Mouse (Mus musculus) E14TG2a.4 (cell line): ENCODE measurements around the gene Onecut3.

ENCODE experiments used
- H3K27me3 ChIP-seq: 2 replicates; pipeline ENCODE4 v1.6.1; 2014; ENCODE audit warnings: low read length, control low read depth; ENCODE audit not compliant: insufficient read depth
- H3K36me3 ChIP-seq: 2 replicates; pipeline ENCODE4 v1.6.1; 2014; ENCODE audit warnings: low read length, control low read depth; ENCODE audit not compliant: insufficient read depth
- H3K4me1 ChIP-seq: replicated peaks from 2 replicates; pipeline ENCODE4 v1.6.1; 2014; ENCODE audit warnings: low read depth, low read length, control low read depth
- H3K4me3 ChIP-seq: replicated peaks from 2 replicates; pipeline ENCODE4 v1.5.1; 2014; ENCODE audit warnings: mild to moderate bottlenecking, low read length
- H3K9me3 ChIP-seq: 2 replicates; pipeline ENCODE4 v1.6.1; 2014; ENCODE audit warnings: low read length, control low read depth
- CTCF ChIP-seq: conservative IDR thresholded peaks from 2 replicates; pipeline ENCODE4 v1.5.1; 2014; ENCODE audit warnings: low read length
- NANOG ChIP-seq: IDR thresholded peaks from 2 replicates; pipeline ENCODE4 v1.6.1; 2014; ENCODE audit warnings: borderline replicate concordance, low read length, mixed read lengths
- POU5F1 ChIP-seq: IDR thresholded peaks from 2 replicates; pipeline ENCODE4 v1.6.1; 2014; ENCODE audit warnings: low read length, borderline replicate concordance

Gene Onecut3

DNA sequence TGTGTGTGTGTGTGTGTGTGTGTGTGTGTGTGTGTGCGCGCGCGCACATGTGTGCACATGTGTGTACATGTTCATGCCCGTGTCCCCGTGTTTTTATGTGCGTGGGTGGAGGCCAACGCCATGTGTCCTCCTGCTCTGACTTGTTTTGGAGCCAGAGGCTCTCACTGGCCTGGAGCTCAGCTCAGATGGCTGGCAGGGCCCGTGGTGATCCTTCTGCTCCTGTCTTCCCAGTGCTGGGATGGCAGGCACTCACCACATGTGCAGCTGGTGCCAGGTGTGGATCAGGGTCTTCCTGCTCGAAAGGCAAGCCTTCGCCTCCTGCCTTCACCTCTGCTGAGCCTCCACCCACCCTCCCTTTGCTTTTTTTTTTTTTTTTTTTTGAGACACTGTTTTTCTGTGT is 35.0 kb upstream of the Onecut3 start:
- peaks cover 40% of the 10 kb centered on the region for H3K4me1 ChIP-seq
- H3K27me3 ChIP-seq: peaks cover 31% of the 10 kb centered on the region
- H3K4me3 ChIP-seq: peak overlapping the region; percentile 66; the same call in 1 of the 2 replicates
- H3K9me3 ChIP-seq: no peaks in the 10 kb centered on the region
- H3K36me3 ChIP-seq: no peaks in the 10 kb centered on the region
- no peak for TF ChIP-seq CTCF
- no peak for TF ChIP-seq POU5F1
- TF ChIP-seq NANOG: no peak

DNA sequence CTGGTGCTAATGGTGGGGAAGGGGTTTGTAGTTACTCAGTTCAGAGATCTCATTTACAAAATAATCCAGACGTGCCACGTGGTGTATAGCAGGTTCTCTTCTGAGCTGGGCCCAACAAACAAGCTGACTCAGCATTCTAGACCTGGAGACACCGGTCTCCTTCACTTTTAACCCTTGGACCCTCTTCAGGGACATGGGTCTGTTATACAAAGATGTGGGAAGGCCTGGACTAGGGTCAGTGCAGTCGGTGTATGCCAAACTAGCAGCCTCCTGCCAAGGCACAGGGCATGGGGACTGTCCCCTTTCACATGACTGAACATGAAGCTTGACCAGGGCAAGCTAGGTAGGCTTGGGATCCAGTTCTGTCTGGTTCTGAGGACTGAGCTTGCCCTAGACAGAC is 34.3 kb upstream of the Onecut3 start:
- H3K9me3 ChIP-seq: no peaks in the 10 kb centered on the region
- no peaks in the 10 kb centered on the region for H3K36me3 ChIP-seq
- H3K4me1 ChIP-seq: peaks cover 47% of the 10 kb centered on the region
- TF ChIP-seq CTCF: no peak
- no peak for TF ChIP-seq NANOG
- no peak for TF ChIP-seq POU5F1
- H3K27me3 ChIP-seq: peaks cover 37% of the 10 kb centered on the region
- H3K4me3 ChIP-seq: no peak overlapping the region

DNA sequence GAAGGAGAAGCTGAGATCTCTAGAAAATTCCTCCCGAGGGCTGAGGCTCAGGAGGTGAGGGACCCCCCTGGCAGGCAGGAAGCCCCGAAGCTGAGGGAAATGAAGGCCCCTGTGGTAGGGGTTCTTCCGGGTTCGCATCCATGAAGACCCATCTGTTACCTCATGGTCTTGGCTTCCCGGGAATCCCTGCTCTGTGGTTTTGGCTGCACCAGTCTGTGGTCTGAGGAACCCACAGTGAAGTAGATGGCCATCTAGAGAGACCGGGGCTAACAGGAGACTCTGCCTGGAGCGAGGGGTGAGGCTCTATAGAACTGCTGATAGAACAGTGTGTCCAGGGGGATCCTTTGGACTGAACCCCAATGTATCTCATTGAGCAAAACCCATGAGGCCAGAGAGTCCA is 33.3 kb upstream of the Onecut3 start:
- Histone ChIP-seq H3K9me3 (no peaks in the 10 kb centered on the region), H3K4me1 (peaks cover 50% of the 10 kb centered on the region), H3K36me3 (no peaks in the 10 kb centered on the region), H3K27me3 (peaks cover 41% of the 10 kb centered on the region), H3K4me3 (no peak overlapping the region)
- TF ChIP-seq CTCF: no peak
- no peak for TF ChIP-seq POU5F1
- no peak for TF ChIP-seq NANOG

DNA sequence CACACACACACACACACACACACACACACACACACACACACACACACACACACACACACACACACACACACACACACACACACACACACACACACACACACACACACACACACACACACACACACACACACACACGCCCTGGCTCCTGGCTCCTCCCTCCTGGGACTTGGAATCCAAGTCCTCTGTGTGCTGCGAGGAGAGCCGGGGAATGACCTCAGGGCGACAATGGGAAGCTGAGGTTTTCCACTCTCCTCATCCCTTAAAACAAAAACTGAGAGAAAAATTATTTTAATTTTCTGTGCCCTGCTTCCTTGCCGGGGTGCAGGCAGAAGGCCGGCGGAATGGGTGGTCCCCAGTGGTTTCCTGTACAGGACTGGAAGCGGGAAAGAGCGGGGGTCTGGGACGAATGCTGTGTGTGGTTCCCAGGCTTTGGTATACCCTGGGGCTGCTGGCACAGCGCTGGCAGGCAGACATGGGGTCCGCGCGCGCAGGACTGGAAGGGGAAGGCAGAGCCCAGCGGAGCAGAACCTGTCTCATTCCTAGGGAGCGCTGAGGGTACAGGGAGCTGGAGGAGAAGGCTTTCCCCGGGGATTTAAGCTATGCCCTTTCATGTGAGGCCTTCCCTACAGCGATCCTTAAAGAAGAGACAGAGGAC is 30.1 kb upstream of the Onecut3 start:
- H3K27me3 ChIP-seq: peaks cover 53% of the 10 kb centered on the region
- no peak for TF ChIP-seq POU5F1
- no peak for TF ChIP-seq NANOG
- TF ChIP-seq CTCF: no peak
- no peaks in the 10 kb centered on the region for H3K36me3 ChIP-seq

DNA sequence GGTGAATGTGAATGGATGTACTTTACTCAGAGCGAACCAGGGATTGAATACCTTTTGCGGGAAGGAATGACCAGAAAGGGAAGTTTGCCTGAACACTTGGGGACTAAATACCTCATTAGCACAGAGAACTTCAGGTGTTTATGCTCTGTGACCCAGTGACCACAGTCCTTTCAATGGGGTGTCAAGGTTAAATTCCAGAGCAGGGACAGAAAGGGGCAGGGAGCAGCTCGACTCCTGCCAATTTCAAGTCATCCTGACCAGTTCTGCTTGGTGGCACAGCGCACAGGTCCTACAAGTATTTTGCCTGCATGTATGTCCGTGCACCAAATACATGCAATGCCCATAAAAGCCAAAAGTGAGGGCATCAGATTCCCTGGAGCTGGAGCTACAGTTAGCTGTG is 29.6 kb upstream of the Onecut3 start:
- Histone ChIP-seq H3K4me3 (peak overlapping the region; percentile 62; the same call in 1 of the 2 replicates), H3K9me3 (no peaks in the 10 kb centered on the region), H3K27me3 (peaks cover 57% of the 10 kb centered on the region), H3K4me1 (peaks cover 40% of the 10 kb centered on the region), H3K36me3 (no peaks in the 10 kb centered on the region)
- no peak for TF ChIP-seq NANOG
- TF ChIP-seq POU5F1: no peak
- TF ChIP-seq CTCF: no peak

More for the DNA sequence above, 30.1 kb upstream of the Onecut3 start:
- H3K9me3 ChIP-seq: no peaks in the 10 kb centered on the region
- H3K4me1 ChIP-seq: peaks cover 38% of the 10 kb centered on the region
- H3K4me3 ChIP-seq: peak overlapping the region; percentile 62

DNA sequence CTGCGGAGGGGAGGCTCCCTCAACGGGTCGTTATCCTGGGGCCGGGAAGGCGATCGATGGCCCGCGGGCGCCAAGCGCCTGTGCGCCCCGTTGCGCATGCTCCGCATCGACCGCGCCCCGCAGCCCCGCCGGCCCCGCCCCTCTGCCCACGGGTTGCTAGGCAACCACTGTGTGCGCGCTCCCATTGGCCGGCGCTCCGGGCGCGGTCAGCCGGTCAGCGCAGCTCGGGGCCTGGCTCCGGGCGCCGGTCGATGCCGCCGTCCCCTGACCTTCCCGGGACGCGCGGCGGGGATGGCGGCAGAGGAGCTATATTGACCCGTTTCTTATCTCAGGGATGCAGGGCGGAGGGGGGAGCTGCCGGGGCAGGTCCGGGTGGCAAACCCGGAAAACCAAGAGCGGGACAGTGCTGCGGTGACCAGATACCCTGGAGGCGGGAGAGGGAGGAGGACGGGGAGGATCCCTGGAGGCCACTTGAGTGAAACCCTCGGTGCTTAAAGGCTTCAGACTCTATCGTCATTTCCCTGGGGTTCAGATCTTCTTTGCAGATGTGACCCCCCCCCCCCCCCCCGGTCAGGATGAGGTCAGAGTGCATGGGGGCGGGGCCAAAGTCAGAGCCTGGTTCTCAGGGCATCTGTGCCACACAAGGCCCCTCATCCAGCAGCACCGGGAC is 19.2 kb upstream of the Onecut3 start:
- peaks cover 37% of the 10 kb centered on the region for H3K4me1 ChIP-seq
- no peak for TF ChIP-seq CTCF
- no peak for TF ChIP-seq POU5F1
- H3K9me3 ChIP-seq: no peaks in the 10 kb centered on the region
- no peaks in the 10 kb centered on the region for H3K36me3 ChIP-seq
- peak overlapping the region; percentile 89 for H3K4me3 ChIP-seq
- peaks cover 55% of the 10 kb centered on the region for H3K27me3 ChIP-seq

DNA sequence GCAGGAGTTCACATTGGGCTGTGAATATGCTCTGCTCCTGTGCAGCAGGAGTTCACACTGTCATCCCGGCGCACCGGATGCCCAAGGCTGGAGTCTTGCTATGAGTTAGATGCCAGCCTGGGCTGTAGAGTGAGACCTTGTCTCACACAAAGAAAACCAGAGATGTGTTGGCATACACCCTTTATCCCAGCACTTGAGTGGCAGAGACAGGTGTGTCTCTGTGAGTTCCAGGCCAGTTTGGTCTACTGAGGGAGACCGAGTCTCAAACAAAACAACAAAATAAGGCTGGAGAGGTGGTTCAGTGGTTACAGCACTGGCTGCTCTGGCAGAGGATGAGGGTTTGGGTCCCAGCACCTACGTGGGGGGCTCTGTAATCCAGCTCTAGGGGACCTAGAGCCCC is 16.1 kb upstream of the Onecut3 start:
- Histone ChIP-seq H3K36me3 (no peaks in the 10 kb centered on the region), H3K9me3 (no peaks in the 10 kb centered on the region), H3K4me3 (no peak overlapping the region), H3K4me1 (peaks cover 25% of the 10 kb centered on the region), H3K27me3 (peaks cover 44% of the 10 kb centered on the region)
- TF ChIP-seq NANOG (no peak), POU5F1 (no peak), CTCF (no peak)

DNA sequence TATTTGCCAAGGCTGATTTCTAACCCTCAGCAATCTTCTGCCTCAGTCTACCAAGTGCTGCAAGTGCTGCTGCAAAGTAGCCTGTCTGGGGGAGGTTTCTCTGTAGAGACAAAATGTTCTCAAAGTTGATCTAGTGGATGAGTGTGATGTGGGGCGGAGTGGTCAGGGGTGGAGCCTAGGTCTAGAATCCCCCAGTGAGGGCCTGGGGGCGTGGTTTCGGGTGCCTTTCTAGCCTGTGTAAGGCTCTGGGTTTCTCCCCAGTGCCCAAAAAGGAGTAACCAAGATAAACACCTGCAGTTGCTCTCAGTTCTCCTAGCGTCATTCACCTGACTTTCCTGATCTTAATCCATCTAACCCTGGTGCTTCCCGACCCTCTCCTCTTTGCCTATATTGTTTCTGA is 13.6 kb upstream of the Onecut3 start:
- peak overlapping the region; percentile 37; the same call in 1 of the 2 replicates for H3K4me3 ChIP-seq
- no peaks in the 10 kb centered on the region for H3K36me3 ChIP-seq
- no peak for TF ChIP-seq NANOG
- no peak for TF ChIP-seq POU5F1
- no peak for TF ChIP-seq CTCF
- peaks cover 50% of the 10 kb centered on the region for H3K27me3 ChIP-seq
- no peaks in the 10 kb centered on the region for H3K9me3 ChIP-seq
- H3K4me1 ChIP-seq: peaks cover 30% of the 10 kb centered on the region

DNA sequence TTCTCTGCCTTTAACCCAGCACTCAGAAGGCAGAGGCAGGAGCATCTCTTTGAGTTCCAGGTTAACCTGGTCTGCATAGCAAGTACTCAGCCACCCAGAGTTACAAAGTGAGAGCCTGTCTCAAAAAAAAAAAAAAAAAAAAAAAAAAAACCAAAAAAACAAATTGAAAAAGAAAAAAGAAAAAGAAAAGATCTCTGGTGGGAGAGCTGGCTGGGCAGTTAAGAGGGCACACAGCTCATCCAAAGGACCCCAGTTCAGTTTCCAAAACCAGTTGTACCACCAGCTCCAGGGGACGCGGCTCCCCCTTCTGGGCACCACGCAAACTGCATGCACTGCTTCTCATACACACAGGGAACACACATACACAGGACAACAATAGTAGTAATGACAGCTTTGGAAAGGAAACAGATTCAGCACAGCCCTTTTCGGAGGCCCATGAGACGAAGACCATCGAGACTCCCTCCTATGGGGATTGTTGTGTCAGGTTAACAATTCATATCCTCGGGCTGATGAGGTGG is 7.7 kb upstream of the Onecut3 start:
- Histone ChIP-seq H3K36me3 (no peaks in the 10 kb centered on the region), H3K4me1 (peaks cover 45% of the 10 kb centered on the region), H3K4me3 (no peak overlapping the region), H3K27me3 (peaks cover 80% of the 10 kb centered on the region), H3K9me3 (no peaks in the 10 kb centered on the region)
- TF ChIP-seq NANOG: no peak
- TF ChIP-seq CTCF: peak; percentile 92
- TF ChIP-seq POU5F1: no peak
